In genomic region chr1:157411341-157411710, GRCm38 (mm10) we compare ENCODE assay signal across 8 mouse cellular contexts. TPM values are rescaled to one million over a fixed set of nuclear protein-coding genes. Genes with fewer than 3 reads are reported as not detected.
DNase-seq lines count a peak whose midpoint lies in the region; ATAC-seq lines count a peak whose summit lies in the region.

No protein-coding gene starts in this region.

- under 1% methylated on average over 4 of the region's 4 CpGs for WGBS in kidney, embryonic 16.5 days
- WGBS in hindbrain, embryonic 16.5 days = 2% methylated on average over 4 of the region's 4 CpGs
- whole genome bisulfite sequencing in midbrain, embryonic 16.5 days = under 1% methylated on average over 4 of the region's 4 CpGs

- peak overlapping the region; percentile 78 for H3K9ac ChIP-seq in kidney, embryonic 16.5 days (replicated peaks; ENCODE audit: low read length)
- peak overlapping the region; percentile 94 for H3K9ac ChIP-seq in hindbrain, embryonic 16.5 days (ENCODE audit: low read depth, low read length)
- peak overlapping the region; percentile 86 for H3K9ac ChIP-seq in midbrain, embryonic 16.5 days (ENCODE audit: low read depth, low read length)

- no peak for ATAC-seq in kidney, embryonic 16.5 days (ENCODE audit: low FRiP score, low TSS enrichment)
- ATAC-seq in hindbrain, embryonic 16.5 days = no peak
- no peak for ATAC-seq in midbrain, embryonic 16.5 days

- no peak for DNase-seq in kidney, postnatal 14 days
- DNase-seq in T-cell, adult 2 months (ENCODE audit: low spot score) = no peak
- no peak for DNase-seq in layer of hippocampus, postnatal 25 days (ENCODE audit: extremely low spot score in 1 of 2, low spot score in 1 of 2)
- DNase-seq in right cerebral cortex, adult 2 months (ENCODE audit: low spot score in 2 of 2) = no peak

- peak overlapping the region; percentile 85 for H3K4me3 ChIP-seq in kidney, embryonic 16.5 days (ENCODE audit: low read length)
- peak overlapping the region; percentile 84 for H3K4me3 ChIP-seq in brown adipose tissue, adult 24 weeks (ENCODE audit: insufficient read depth, low read depth, low read length)
- peak overlapping the region; percentile 53 for H3K4me3 ChIP-seq in hindbrain, embryonic 16.5 days (ENCODE audit: low read length)
- H3K4me3 ChIP-seq in midbrain, embryonic 16.5 days (ENCODE audit: low read depth, low read length) = peak overlapping the region; percentile 93

- H3K27me3 ChIP-seq in kidney, embryonic 16.5 days (ENCODE audit: insufficient read depth, low read length) = no peaks in the 10 kb centered on the region
- H3K27me3 ChIP-seq in hindbrain, embryonic 16.5 days (replicated peaks; ENCODE audit: control insufficient read depth, insufficient read depth, low read length) = no peaks in the 10 kb centered on the region
- H3K27me3 ChIP-seq in midbrain, embryonic 16.5 days (ENCODE audit: control insufficient read depth, insufficient read depth, low read depth, low read length) = no peaks in the 10 kb centered on the region

- H3K9me3 ChIP-seq in kidney, embryonic 16.5 days (ENCODE audit: low read length) = no peaks in the 10 kb centered on the region
- no peaks in the 10 kb centered on the region for H3K9me3 ChIP-seq in hindbrain, embryonic 16.5 days (ENCODE audit: control insufficient read depth, low read length)
- H3K9me3 ChIP-seq in midbrain, embryonic 16.5 days (replicated peaks; ENCODE audit: control insufficient read depth, low read length, poor library complexity, severe bottlenecking) = no peaks in the 10 kb centered on the region

- peak overlapping the region; percentile 58 for H3K4me2 ChIP-seq in kidney, embryonic 16.5 days (replicated peaks; ENCODE audit: low read depth, low read length)
- H3K4me2 ChIP-seq in hindbrain, embryonic 16.5 days (ENCODE audit: low read length) = peak overlapping the region; percentile 84
- peak overlapping the region; percentile 61 for H3K4me2 ChIP-seq in midbrain, embryonic 16.5 days (ENCODE audit: low read length)

- H3K27ac ChIP-seq in kidney, embryonic 16.5 days (ENCODE audit: low read length) = 0 out of 2 replicates have a peak overlapping the region, but pooled peaks have one; percentile 96
- peak overlapping the region; percentile 21 for H3K27ac ChIP-seq in brown adipose tissue, adult 24 weeks (replicated peaks; ENCODE audit: low read depth, low read length)
- H3K27ac ChIP-seq in hindbrain, embryonic 16.5 days (ENCODE audit: low read depth, low read length) = peak overlapping the region; percentile 97
- H3K27ac ChIP-seq in midbrain, embryonic 16.5 days (ENCODE audit: low read length) = peak overlapping the region; percentile 98

- no peaks in the 10 kb centered on the region for H3K36me3 ChIP-seq in kidney, embryonic 16.5 days (ENCODE audit: insufficient read depth, low read length)
- H3K36me3 ChIP-seq in hindbrain, embryonic 16.5 days (ENCODE audit: control insufficient read depth, insufficient read depth, low read length) = no peaks in the 10 kb centered on the region
- no peaks in the 10 kb centered on the region for H3K36me3 ChIP-seq in midbrain, embryonic 16.5 days (ENCODE audit: control insufficient read depth, insufficient read depth, low read length)

- H3K4me1 ChIP-seq in kidney, embryonic 16.5 days (ENCODE audit: insufficient read depth, low read length) = peaks cover 8% of the 10 kb centered on the region
- peaks cover 6% of the 10 kb centered on the region for H3K4me1 ChIP-seq in brown adipose tissue, adult 24 weeks (ENCODE audit: control insufficient read depth, insufficient read depth, insufficient read length, low read length)
- peaks cover 12% of the 10 kb centered on the region for H3K4me1 ChIP-seq in hindbrain, embryonic 16.5 days (ENCODE audit: control insufficient read depth, insufficient read depth, low read depth, low read length)
- peaks cover 17% of the 10 kb centered on the region for H3K4me1 ChIP-seq in midbrain, embryonic 16.5 days (ENCODE audit: control insufficient read depth, insufficient read depth, low read length)

RNA-seq across cellular contexts. Expression of gene Rasal2, which starts 1.1 kb away (rescaled TPM):
- polyA plus RNA-seq in kidney, embryonic 16.5 days (2015; fragmentation: Nextera tagmentation; extraction: Ambion mirVana) = 6.9 and 8.0 TPM in 2 replicates
- polyA plus RNA-seq in brown adipose tissue, adult 24 weeks (2012; ENCODE audit: insufficient read depth, insufficient read length, missing spikeins) = 2.6 and 3.4 TPM in 2 replicates
- polyA plus RNA-seq in hindbrain, embryonic 16.5 days (2015; fragmentation: Nextera tagmentation; extraction: Ambion mirVana) = 35.4 and 37.1 TPM in 2 replicates
- 46.7 and 53.0 TPM in 2 replicates for polyA plus RNA-seq in midbrain, embryonic 16.5 days (2015; fragmentation: Nextera tagmentation; extraction: Ambion mirVana)
- total RNA-seq in layer of hippocampus, postnatal 25 days (2021) = 10 to 100 TPM; 70.0 to 77.8 TPM

RNA-seq across cellular contexts. Expression of gene Cryzl2, which starts 47.1 kb away (rescaled TPM):
- 28.7 TPM in 2 replicates for polyA plus RNA-seq in kidney, embryonic 16.5 days (2015; fragmentation: Nextera tagmentation; extraction: Ambion mirVana)
- polyA plus RNA-seq in brown adipose tissue, adult 24 weeks (2012; ENCODE audit: insufficient read depth, insufficient read length, missing spikeins) = 21.4 and 26.2 TPM in 2 replicates
- polyA plus RNA-seq in hindbrain, embryonic 16.5 days (2015; fragmentation: Nextera tagmentation; extraction: Ambion mirVana) = 8.3 and 9.7 TPM in 2 replicates
- 6.2 and 7.2 TPM in 2 replicates for polyA plus RNA-seq in midbrain, embryonic 16.5 days (2015; fragmentation: Nextera tagmentation; extraction: Ambion mirVana)
- total RNA-seq in layer of hippocampus, postnatal 25 days (2021) = 1 to 10 TPM; 3.6 to 4.6 TPM

Comparison
In these comparisons a context has a peak if more than half of its experiments do, and no peak if none do; other contexts are left out.
1. H3K27ac ChIP-seq: peak in every context shown above with its lines; median percentile 98 in midbrain, embryonic 16.5 days; 97 in hindbrain, embryonic 16.5 days; 96 in kidney, embryonic 16.5 days; 21 in brown adipose tissue, adult 24 weeks.